Mouse (Mus musculus): ENCODE measurements around the gene Arhgef40. TPM values are rescaled to one million over a fixed set of nuclear protein-coding genes. Genes with fewer than 3 reads are reported as not detected.

The Arhgef40 gene
- total RNA-seq, 1 experiment from 2014 or later: 2.5 TPM

- no peak for ATAC-seq (replicated peaks; ENCODE audit: insufficient number of reproducible peaks, low FRiP score, low TSS enrichment, poor library complexity, severe bottlenecking)
These were observed 11.8 kb downstream of the Arhgef40 start for GRCm38 (mm10) chr14:51996231-51996841.

DNA sequence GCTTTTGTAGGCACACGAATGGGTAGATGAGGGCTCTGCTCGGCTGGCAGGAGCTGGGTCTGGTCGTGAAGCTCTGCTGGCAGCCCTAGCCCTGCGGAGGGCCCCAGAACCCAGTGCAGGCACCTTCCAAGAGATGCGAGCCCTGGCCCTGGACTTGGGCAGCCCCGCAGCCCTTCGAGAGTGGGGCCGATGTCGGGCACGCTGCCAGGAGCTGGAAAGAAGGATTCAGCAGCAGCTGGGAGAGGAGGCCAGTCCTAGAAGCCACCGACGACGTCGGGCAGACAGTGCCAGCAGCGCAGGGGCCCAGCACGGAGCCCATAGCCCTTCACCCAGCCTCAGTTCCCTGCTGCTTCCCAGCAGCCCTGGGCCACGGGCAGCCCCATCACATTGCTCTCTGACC lies 12.3 kb downstream of the Arhgef40 start:
- ATAC-seq (replicated peaks; ENCODE audit: insufficient number of reproducible peaks, low FRiP score, low TSS enrichment, poor library complexity, severe bottlenecking): no peak

- no peak for ATAC-seq (replicated peaks; ENCODE audit: insufficient number of reproducible peaks, low FRiP score, low TSS enrichment, poor library complexity, severe bottlenecking)
These were observed 13.0 kb downstream of the Arhgef40 start for GRCm38 (mm10) chr14:51997483-51997882.

DNA sequence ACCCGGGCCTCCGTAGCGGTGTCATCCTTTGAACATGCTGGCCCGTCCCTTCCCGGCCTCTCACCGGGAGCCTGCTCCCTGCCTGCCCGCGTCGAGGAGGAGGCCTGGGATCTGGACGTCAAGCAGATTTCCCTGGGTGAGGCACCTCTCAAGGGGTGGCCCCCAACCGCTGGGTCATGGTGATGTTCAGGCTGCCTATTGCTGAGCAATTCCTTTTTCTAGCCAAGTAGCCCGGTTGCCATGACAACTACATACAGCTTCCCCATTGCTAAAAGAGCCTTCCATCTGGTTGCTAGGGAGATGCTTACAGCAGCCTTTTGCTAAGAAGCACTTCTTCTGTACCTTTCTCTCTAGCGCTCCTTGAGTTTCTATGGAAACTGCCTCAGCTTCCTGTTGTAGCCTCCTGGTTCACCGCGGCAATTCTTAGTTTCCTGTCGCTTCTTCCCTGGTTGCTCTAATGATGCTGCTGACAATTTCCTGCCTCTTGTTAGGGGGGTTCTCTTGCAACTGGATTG lies 19.5 kb downstream of the Arhgef40 start:
- ATAC-seq (replicated peaks; ENCODE audit: insufficient number of reproducible peaks, low FRiP score, low TSS enrichment, poor library complexity, severe bottlenecking): no peak

- no peak for ATAC-seq (replicated peaks; ENCODE audit: insufficient number of reproducible peaks, low FRiP score, low TSS enrichment, poor library complexity, severe bottlenecking)
These were observed 20.6 kb downstream of the Arhgef40 start for GRCm38 (mm10) chr14:52005141-52005540.

DNA sequence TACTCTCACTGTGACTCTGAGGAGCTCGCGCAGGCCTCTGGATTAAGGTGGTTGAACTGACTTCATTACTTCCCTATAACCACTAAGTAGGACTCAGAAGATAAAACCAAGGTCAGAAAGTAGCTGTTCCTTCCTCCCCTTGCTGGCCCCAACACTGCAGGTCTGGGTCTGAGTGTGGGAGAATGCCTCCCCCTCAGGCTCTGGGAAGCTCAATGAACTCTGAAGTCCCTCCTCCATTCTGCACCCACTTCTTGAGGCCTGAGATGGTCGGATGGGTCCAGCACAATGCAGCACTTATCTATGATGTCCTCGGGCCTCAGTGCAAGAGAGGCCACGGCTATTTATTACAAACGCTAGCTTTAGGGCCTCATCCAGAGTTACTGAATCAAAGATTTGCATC lies 21.1 kb downstream of the Arhgef40 start:
- no peak for ATAC-seq (replicated peaks; ENCODE audit: insufficient number of reproducible peaks, low FRiP score, low TSS enrichment, poor library complexity, severe bottlenecking)

DNA sequence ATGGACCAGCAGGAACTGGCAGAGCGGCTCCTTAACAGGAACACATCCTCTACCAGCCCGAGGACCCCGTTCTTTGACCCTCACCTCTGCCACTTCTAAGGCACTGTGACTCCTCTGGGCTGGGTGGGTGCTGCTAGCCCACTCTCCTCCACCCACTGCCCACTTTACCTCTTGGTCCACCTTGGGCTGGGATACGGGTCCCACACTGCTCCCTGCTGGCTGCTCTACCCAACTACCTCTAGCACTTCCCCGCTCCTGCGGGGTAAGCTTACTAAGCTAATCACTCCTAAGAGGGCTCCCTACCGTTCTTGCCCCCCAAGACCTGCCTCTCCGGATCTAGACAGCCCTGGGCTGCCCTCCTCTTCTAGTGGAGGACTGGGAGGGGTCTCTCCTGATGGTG lies 21.7 kb downstream of the Arhgef40 start:
- ATAC-seq (replicated peaks; ENCODE audit: insufficient number of reproducible peaks, low FRiP score, low TSS enrichment, poor library complexity, severe bottlenecking): no peak

DNA sequence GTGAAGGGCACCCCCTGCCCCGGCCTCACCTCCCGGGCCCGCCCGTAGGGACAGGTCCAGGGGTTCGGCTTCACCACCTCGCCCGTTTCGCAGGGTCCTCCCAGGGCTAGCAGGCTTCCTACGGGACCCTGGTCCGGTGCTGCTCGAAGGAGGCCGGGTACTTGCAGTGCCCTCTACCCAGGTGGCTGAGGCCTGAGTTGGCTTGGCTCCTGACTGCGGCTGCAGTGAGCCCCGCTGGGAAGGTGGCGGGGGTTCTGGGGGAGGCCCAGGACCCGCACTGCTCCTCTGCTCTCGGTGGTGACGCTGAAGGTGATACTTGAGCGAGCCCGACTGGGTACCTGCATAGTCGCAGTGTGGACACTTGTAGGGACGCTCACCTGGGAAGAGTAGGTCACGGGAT lies 22.3 kb downstream of the Arhgef40 start:
- ATAC-seq (replicated peaks; ENCODE audit: insufficient number of reproducible peaks, low FRiP score, low TSS enrichment, poor library complexity, severe bottlenecking): no peak

DNA sequence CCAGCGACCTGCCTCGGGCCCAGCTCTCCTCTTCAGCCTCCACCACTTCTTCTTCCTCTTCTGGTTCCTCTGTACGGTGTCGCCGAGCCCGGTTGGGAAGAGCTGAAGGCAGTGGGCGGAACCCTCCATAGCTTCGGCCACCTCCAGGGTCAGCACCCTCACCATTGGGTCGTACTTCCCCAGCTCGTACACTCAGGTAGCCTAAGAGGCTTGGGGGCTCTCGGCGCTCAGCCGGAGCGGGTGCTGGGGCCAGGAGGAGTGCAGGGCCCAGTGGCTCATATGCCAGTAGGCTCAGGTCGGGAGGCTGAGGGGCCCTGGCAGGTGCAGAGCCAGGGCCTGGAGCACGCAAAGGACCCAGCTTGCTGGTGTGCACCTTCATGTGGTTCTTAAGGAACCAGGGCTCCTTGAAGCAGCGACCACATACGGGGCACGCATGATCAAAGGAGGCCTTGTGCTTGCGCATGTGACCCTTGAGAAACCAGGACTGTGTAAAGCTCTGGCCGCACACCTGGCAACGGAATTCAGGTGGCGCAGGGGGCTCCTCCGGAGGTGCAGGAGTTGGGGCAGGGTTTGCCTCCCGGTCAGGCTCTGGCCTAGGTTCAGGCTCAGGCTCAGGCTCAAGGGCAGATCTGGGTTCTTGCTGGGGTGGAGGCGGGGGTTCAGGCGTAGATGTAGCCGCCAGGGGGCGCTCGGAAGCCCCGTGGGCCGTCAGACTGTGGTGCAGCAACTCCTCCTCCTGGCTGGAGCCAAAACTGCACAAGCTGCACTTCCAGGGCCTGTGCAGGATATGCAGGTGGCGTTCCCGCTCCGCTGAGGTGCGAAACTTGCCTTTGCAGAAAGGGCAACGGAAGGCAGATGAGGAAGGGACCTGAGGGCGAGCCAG lies 24.0 kb downstream of the Arhgef40 start:
- peak; percentile 82 for ATAC-seq (replicated peaks; ENCODE audit: insufficient number of reproducible peaks, low FRiP score, low TSS enrichment, poor library complexity, severe bottlenecking)

GRCm38 (mm10) chr14:52009361-52009760 lies 24.8 kb downstream of the Arhgef40 start:
- no peak for ATAC-seq (replicated peaks; ENCODE audit: insufficient number of reproducible peaks, low FRiP score, low TSS enrichment, poor library complexity, severe bottlenecking)

GRCm38 (mm10) chr14:52009841-52010240 lies 25.3 kb downstream of the Arhgef40 start:
- ATAC-seq (replicated peaks; ENCODE audit: insufficient number of reproducible peaks, low FRiP score, low TSS enrichment, poor library complexity, severe bottlenecking): no peak

- no peak for ATAC-seq (replicated peaks; ENCODE audit: insufficient number of reproducible peaks, low FRiP score, low TSS enrichment, poor library complexity, severe bottlenecking)
These were observed 26.1 kb downstream of the Arhgef40 start for GRCm38 (mm10) chr14:52010446-52011111.

- no peak for ATAC-seq (replicated peaks; ENCODE audit: insufficient number of reproducible peaks, low FRiP score, low TSS enrichment, poor library complexity, severe bottlenecking)
These were observed 27.2 kb downstream of the Arhgef40 start for GRCm38 (mm10) chr14:52011683-52012082.

DNA sequence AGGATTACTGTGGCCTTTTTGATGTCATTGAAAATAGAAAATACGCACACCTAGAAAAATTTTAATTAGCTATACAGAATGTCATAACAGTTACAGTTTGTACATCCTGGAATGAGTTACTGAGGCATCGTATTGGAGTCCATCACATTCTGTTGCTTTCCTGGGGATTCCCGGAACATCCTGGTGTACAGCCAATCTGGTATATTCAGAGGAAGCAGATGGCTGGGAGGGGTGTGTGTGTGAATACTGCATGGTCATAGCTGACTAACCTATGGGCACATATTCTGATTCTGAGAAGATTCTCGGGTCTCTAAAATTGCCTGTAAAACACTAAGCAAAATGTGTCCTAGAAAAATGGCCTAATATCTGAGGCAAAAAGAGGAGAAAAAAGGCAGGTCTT lies 27.6 kb downstream of the Arhgef40 start:
- ATAC-seq (replicated peaks; ENCODE audit: insufficient number of reproducible peaks, low FRiP score, low TSS enrichment, poor library complexity, severe bottlenecking): no peak

DNA sequence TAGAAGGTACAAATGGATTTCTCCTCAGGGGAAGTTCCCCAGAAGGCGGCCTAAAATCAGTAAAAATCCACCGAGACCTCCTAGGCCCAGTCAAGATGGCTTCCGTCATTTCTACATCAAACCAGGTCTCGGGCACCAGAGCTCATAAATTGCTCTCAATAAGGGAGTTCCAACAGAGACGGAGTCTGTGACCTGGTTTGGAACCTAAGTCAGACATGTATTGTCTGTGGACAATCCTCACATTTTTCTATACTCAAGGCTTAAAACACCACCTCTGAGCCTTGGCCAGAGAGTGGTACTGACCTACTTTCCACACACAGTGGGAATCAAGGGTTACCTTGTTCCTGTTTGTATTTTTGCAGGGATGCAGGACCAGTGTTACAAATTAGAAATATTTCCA lies 28.0 kb downstream of the Arhgef40 start:
- ATAC-seq (replicated peaks; ENCODE audit: insufficient number of reproducible peaks, low FRiP score, low TSS enrichment, poor library complexity, severe bottlenecking): no peak

- no peak for ATAC-seq (replicated peaks; ENCODE audit: insufficient number of reproducible peaks, low FRiP score, low TSS enrichment, poor library complexity, severe bottlenecking)
These were observed 28.6 kb downstream of the Arhgef40 start for GRCm38 (mm10) chr14:52013021-52013610.

DNA sequence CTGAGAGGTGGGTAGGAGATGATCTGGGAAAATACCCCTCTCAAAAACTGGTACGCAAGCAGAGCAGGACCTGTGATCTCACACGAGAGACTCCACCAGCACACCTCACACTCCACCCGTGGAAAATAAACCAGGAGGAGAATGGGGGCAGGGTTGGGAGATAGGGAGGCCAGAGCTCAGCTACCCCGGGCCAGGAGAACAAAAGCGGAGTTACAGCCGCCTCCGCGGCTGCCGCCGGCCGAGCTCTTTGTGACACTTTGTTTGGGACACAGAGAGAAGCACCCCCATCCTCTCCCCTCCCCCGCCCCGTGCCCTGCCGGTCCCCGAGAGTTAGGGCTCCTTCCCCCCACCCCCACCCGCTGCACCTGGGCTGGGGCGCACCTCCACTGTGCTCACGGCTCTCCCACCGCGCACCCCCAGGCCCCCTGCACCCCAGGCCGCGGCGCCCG lies 29.3 kb downstream of the Arhgef40 start:
- ATAC-seq (replicated peaks; ENCODE audit: insufficient number of reproducible peaks, low FRiP score, low TSS enrichment, poor library complexity, severe bottlenecking): no peak; the same call in 1 of the 2 replicates

DNA sequence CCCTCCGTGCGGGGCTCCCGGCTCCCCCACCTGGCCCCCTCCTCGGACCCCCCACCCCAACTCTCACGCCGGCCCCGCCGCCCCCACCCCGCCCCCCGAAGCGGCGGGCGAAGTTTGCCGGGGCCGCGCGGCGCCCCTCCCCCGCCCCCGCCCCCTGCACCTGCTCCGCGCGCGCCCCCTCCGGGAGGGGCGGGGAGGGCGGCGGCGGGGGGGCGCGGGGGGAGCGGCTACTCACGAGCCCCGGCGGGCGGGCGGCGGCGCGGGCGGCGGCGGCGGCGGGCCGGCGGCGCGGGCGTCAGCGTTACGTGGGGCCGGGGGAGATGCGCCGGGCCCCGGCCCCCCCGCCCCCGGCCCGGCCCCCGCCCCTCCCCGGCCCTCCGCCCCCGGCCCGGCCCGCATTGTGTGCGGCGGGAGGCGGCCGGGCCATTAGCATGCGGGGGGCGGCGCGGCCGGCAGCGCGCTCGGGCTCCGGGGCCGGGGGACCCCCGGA lies 29.8 kb downstream of the Arhgef40 start:
- ATAC-seq (replicated peaks; ENCODE audit: insufficient number of reproducible peaks, low FRiP score, low TSS enrichment, poor library complexity, severe bottlenecking): no peak

GRCm38 (mm10) chr14:52014761-52015311 lies 30.3 kb downstream of the Arhgef40 start:
- no peak for ATAC-seq (replicated peaks; ENCODE audit: insufficient number of reproducible peaks, low FRiP score, low TSS enrichment, poor library complexity, severe bottlenecking)

Data from monocyte, adult 5-6 weeks (primary cell).